Mouse (Mus musculus): ENCODE data around the gene Rsl1. TPM values are rescaled to one million over a fixed set of nuclear protein-coding genes. Genes with fewer than 3 reads are reported as not detected.
"Not testable (repeated sequence)": the region's sequence is repeated elsewhere in the genome, so short reads cannot be mapped to it uniquely, and the experiment has no call there.

Rsl1 gene
- 6.6 and 9.0 TPM in 2 replicates for polyA plus RNA-seq (2015; fragmentation: Nextera tagmentation; extraction: Ambion mirVana)

DNA sequence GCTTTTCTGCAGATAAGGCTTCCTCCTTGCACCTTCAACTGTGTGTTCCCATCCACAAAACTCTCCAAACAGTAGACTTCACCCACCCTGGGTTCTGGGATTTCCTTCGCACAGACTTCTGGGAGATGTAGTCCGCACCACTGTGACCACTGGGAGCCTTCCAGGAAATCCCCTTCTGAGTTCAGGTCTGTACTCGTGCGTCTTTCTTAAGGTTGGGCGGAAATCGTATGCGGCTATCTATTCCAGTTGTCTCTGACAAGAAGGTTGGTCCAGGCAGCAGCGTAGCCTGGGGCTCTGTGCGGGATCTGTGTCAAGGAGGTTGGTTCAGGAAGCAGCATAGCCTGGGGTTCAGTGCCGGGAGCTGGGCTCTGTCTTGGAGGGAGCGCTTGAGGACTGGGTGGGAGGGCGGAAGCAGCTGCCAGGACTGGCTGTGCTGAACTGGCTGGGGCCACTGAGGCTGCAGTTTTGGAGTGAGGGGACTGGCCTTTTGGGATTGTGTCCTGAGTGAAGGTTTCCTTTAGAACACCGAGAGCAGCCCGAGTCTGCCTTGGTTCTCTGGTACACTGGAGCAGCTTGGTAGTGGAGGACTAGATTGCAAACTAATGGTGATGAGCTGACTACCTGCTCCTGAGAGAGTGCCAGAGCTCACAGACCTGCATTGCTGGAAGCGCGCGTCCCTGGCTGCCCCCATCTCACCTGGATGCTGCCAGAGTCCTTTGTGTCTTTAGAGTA, at the start of gene Rsl1:
Rsl1 (plus strand) TSS at position 192 of the 732 bp plus-strand sequence.
- peak; percentile 77 for DNase-seq (ENCODE audit: low spot score)

DNA sequence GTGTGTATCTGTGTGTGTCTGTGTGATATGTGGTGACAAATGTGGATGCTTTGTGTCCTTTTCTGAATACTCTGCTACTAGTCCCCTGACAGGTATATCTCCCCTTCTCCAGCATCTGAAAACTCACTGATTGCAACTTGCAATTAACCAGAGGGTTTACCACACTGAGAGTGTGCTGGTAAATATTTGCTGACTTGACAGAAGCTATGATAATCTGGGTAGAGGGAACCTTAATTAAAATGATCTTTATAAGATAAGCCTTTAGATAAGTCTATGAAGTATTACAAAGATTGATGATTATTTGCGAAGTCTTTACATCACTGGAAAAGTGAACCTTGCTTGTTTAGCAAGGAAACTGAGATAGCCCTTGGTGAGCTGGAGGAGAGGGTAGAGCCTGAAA, 48.5 kb upstream of the Rsl1 start:
- DNase-seq (ENCODE audit: low spot score) = no peak

DNA sequence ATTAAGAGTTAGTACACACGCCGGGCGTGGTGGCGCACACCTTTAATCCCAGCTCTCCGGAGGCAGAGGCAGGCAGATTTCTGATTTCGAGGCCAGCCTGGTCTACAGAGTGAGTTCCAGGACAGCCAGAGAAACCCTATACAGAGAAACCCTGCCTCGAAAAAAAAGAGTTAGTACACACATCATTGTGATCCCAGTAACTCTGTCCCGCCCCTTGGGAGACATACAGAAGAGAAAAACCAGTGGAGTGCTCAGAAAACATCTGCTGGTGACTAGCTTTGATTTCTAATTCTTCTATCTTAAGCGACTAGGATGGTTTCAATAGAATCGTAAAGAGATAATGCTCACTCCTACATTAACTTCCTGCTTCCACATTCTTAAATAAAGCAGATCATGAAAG, 45.5 kb upstream of the Rsl1 start:
- DNase-seq (ENCODE audit: low spot score) = not testable (repeated sequence)

DNA sequence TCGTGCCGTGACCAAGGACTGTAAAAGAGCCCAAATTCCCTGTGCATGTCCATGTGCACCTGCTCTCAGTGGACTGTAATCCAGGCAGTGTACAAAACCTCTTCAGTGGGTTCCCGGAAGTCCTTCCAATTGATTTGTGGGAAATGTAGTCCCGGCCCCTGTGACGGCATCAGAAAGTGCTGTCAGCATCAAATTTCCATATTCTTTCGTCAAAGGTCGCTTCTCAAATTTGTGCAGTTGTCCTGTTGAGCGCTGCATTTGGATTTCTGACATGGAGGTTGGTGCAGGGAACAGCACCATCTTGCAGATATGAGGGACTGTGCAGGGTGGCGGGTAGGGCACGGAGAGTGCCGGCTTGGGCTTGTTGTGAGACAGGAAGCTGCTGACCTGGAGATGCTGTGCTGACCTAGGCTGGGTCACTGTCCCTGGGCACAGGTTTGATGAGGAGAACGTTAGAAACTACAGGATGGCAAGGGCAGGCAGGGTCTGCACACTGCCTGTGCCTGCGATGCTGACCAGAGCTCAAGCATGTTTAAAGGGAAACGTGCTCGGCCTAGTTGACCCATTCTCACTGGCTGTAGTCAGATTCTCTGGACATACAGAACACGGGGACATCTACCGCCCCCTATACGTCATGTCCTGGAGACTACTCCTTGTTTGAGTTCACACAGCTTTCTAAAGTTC, 44.8 kb upstream of the Rsl1 start:
- DNase-seq (ENCODE audit: low spot score) = peak; percentile 86

DNA sequence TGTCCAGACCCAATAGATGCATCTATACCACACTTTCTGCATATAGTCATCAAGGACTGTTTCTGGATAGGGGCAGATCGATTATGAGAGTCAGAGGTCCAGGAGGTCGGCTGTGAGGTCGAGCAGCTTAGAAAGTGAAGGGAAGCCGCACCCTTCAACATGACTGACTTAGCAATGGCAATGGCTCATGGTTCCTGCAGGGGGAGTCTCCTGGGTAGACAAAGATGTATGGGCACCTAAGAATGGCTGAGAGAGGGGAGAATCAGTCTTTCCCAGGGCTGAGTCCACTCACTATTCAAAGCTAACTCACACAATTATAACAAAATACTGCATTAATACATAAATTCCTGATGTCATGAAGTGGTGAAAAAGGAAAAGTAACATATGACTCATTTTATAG, 6.9 kb upstream of the Rsl1 start:
- DNase-seq (ENCODE audit: low spot score) = not testable (repeated sequence)

DNA sequence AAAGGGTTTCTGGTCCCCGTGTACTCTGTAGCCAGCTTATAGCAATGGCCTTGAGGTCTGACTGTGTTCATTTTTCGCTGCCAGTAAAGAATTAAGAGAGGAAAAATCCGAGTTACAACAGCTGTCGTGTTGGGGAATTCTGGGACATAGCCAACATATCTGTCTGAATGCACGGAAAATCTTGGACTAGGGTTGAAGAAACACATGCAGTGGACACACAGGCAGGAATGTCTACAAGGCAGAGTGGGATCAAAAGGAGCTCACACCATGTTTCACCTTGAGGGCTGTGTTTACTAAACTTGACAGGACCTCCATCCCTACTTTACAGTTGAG, 707 bp downstream of the Rsl1 start:
- no peak for DNase-seq (ENCODE audit: low spot score)

DNA sequence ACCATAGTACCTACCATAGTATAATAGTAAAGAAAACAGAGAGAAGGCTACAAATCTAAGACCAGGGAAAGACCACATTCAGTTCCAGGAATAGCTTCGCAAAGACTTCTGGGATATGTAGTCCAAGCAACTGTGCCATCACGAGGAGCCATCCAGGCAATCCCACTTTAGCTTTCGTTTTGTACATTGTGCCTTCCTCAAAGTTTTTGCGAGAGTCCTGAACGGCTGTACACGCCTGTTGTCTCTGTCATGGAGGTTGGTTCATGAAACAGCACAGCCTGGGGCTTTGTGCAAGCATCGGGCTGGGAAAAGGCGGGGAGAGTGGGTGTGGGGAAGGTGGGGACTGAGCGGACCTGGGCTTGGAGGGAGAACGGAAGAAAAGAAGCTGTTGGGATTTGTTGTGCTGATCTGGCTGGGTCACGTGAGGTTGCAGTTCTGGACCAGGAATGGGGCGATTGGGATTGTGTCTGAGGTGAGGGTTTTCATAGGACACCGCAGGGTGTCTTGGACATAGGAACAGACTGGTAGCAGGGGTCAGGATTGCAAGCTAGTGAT, 21.4 kb downstream of the Rsl1 start, which contains the start of gene Zfp455:
Zfp455 (plus strand) TSS at position 167 of the 555 bp plus-strand sequence.
- peak; percentile 62 for DNase-seq (ENCODE audit: low spot score)

DNA sequence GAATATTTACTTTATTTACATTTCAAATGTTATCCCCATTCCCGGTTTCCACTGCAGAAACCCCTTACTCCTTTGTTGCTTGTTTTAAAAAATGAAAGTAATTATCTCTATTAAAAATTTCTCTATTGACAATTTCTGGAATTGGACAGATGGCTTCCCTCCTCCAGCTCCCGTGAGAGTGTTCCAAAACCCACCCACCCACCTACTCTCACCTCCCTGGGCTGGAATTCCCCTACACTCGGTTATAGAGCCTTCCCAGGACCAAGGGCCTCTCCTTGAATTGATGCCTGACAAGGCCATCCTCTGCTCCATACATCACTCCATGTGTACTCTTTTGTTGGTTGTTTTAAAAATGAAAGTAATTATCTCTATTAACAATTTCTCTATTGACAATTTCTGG, 28.7 kb downstream of the Rsl1 start:
- no peak for DNase-seq (ENCODE audit: low spot score)

DNA sequence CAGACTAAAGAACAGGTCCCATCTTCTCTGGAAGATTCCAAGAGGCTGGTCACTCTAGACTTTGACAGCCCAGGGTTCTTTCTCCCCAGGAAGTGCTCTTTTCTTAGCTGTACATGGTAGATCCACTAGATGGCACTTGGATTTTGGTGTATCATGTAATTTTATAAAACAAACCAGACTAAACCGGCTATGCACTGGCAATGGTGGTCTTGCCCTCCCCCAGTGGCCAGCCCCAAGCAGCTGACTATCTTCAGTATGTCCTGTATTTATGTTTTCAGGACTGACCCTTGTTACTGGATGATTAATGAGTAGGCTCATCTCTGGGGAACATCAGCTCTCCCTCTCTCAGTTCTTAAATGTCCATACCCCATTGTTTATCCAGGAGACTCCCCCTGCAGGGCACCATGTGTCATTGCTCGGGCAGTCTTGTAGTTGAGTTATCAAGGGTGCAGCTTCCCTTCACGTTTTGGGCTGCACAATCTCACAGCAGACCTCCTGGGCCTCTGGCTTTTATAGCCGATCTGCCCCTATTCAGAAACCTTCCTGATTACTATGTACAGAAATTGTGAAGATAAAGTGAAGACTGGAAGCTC, 41.1 kb downstream of the Rsl1 start:
- peak; percentile 45 for DNase-seq (ENCODE audit: low spot score)

Other genes starting within 250 kb of the Rsl1 start
- 3.7 and 3.8 TPM in 2 replicates for gene Zfp712, start 112.0 kb upstream of the Rsl1 start, polyA plus RNA-seq (2015; fragmentation: Nextera tagmentation; extraction: Ambion mirVana)
- gene Zfp708, start 75.2 kb upstream of the Rsl1 start, polyA plus RNA-seq (2015; fragmentation: Nextera tagmentation; extraction: Ambion mirVana) = 5.3 and 5.7 TPM in 2 replicates
- gene Gm28557, start 64.6 kb upstream of the Rsl1 start, polyA plus RNA-seq (2015; fragmentation: Nextera tagmentation; extraction: Ambion mirVana) = 1.4 and 1.6 TPM in 2 replicates
- 0.09 TPM in 1 of 2 replicates, not detected in the other for gene Rslcan18, start 56.9 kb upstream of the Rsl1 start, polyA plus RNA-seq (2015; fragmentation: Nextera tagmentation; extraction: Ambion mirVana)
- gene Zfp759, start 51.5 kb upstream of the Rsl1 start, polyA plus RNA-seq (2015; fragmentation: Nextera tagmentation; extraction: Ambion mirVana) = 1.6 and 1.7 TPM in 2 replicates
- 1.6 and 1.7 TPM in 2 replicates for gene Zfp455, start 21.3 kb downstream of the Rsl1 start, polyA plus RNA-seq (2015; fragmentation: Nextera tagmentation; extraction: Ambion mirVana)
- gene Zfp458, start 105.3 kb downstream of the Rsl1 start, polyA plus RNA-seq (2015; fragmentation: Nextera tagmentation; extraction: Ambion mirVana) = 1.6 and 1.7 TPM in 2 replicates
- 1.0 and 1.2 TPM in 2 replicates for gene Zfp457, start 133.3 kb downstream of the Rsl1 start, polyA plus RNA-seq (2015; fragmentation: Nextera tagmentation; extraction: Ambion mirVana)
- gene Zfp595, start 159.4 kb downstream of the Rsl1 start, polyA plus RNA-seq (2015; fragmentation: Nextera tagmentation; extraction: Ambion mirVana) = 2.7 TPM in 2 replicates
- 0.35 TPM in 1 of 2 replicates, not detected in the other for gene Gm28044, start 187.4 kb downstream of the Rsl1 start, polyA plus RNA-seq (2015; fragmentation: Nextera tagmentation; extraction: Ambion mirVana)
- 1.7 and 2.1 TPM in 2 replicates for gene Zfp953, start 187.4 kb downstream of the Rsl1 start, polyA plus RNA-seq (2015; fragmentation: Nextera tagmentation; extraction: Ambion mirVana)
- 0.64 and 0.81 TPM in 2 replicates for gene Gm28041, start 202.6 kb downstream of the Rsl1 start, polyA plus RNA-seq (2015; fragmentation: Nextera tagmentation; extraction: Ambion mirVana)
- gene Zfp456, start 202.6 kb downstream of the Rsl1 start, polyA plus RNA-seq (2015; fragmentation: Nextera tagmentation; extraction: Ambion mirVana) = 1.7 and 1.9 TPM in 2 replicates
- 8.7 and 9.1 TPM in 2 replicates for gene Zfp429, start 226.6 kb downstream of the Rsl1 start, polyA plus RNA-seq (2015; fragmentation: Nextera tagmentation; extraction: Ambion mirVana)
- gene Zfp459, start 248.2 kb downstream of the Rsl1 start, polyA plus RNA-seq (2015; fragmentation: Nextera tagmentation; extraction: Ambion mirVana) = 2.2 and 2.3 TPM in 2 replicates

All from thymus, postnatal 0 days (tissue).